Mouse (Mus musculus) megakaryocyte, embryonic 14.5 days (primary cell): ENCODE data around the gene Bnip2.

Experiments used
- FLI1 ChIP-seq: IDR thresholded peaks from 2 replicates; pipeline ENCODE4 v1.6.1; 2012; ENCODE audit warnings: low read length, inconsistent platforms, mixed read lengths
- GATA1 ChIP-seq: IDR thresholded peaks from 3 replicates; pipeline ENCODE4 v1.6.1; 2012; ENCODE audit warnings: mixed read lengths, low read length, inconsistent platforms, borderline replicate concordance

GRCm38 (mm10) chr9:69964370-69964769, 24.9 kb upstream of the Bnip2 start:
- TF ChIP-seq GATA1 (no peak), FLI1 (no peak)
